Mouse (Mus musculus): ENCODE measurements around the gene Lrrk1. TPM values are rescaled to one million over a fixed set of nuclear protein-coding genes. Genes with fewer than 3 reads are reported as not detected.

The Lrrk1 gene
- total RNA-seq, 1 experiment: 7.4 TPM

GRCm38 (mm10) chr7:66180260-66180659 lies 207.9 kb downstream of the Lrrk1 start:
- Histone ChIP-seq H3K4me3 (ENCODE audit: insufficient read depth in 1 of 2, low read depth in 1 of 2, low read length in 2 of 2, poor library complexity in 1 of 2, severe bottlenecking in 1 of 2) (no peak overlapping the region), H3K9me3 (ENCODE audit: control insufficient read depth, insufficient read depth, low read depth, low read length) (no peaks in the 10 kb centered on the region), H3K27ac (ENCODE audit: insufficient read depth, low read depth, low read length, poor library complexity, severe bottlenecking) (no peak overlapping the region), H3K36me3 (ENCODE audit: control insufficient read depth, insufficient read depth, low read length, poor library complexity, severe bottlenecking) (no peaks in the 10 kb centered on the region), H3K9ac (ENCODE audit: insufficient read depth, low read depth, low read length, poor library complexity, severe bottlenecking) (no peak overlapping the region), H3K4me1 (ENCODE audit: control insufficient read depth in 2 of 2, insufficient read depth in 2 of 2, low read length in 2 of 2, poor library complexity in 1 of 2) (no peaks in the 10 kb centered on the region; a peak in 1 of 4 replicates)
- TF ChIP-seq HCFC1 (IDR thresholded peaks at IDR 0.05; ENCODE audit: borderline replicate concordance, insufficient read depth, low read length) (no peak), CHD2 (IDR thresholded peaks at IDR 0.05; ENCODE audit: low read depth, low read length) (no peak), ZNF384 (IDR thresholded peaks at IDR 0.05; ENCODE audit: low read depth, low read length) (no peak), MAFK (IDR thresholded peaks at IDR 0.05; ENCODE audit: insufficient read depth, low read depth, low read length) (no peak), ZC3H11A (IDR thresholded peaks at IDR 0.05; ENCODE audit: borderline replicate concordance, low read depth, low read length) (no peak)
- no peak for DNase-seq (ENCODE audit: low read depth, low spot score)
- in situ Hi-C loops (cut with MboI; ENCODE audit: low sequenced_read_pairs in 2 of 2, unreplicated experiment in 2 of 2): no loop called here

GRCm38 (mm10) chr7:66179711-66180110 lies 208.4 kb downstream of the Lrrk1 start:
- TF ChIP-seq HCFC1 (IDR thresholded peaks at IDR 0.05; ENCODE audit: borderline replicate concordance, insufficient read depth, low read length) (no peak), ZNF384 (IDR thresholded peaks at IDR 0.05; ENCODE audit: low read depth, low read length) (no peak), ZC3H11A (IDR thresholded peaks at IDR 0.05; ENCODE audit: borderline replicate concordance, low read depth, low read length) (no peak), MAFK (IDR thresholded peaks at IDR 0.05; ENCODE audit: insufficient read depth, low read depth, low read length) (no peak), CHD2 (IDR thresholded peaks at IDR 0.05; ENCODE audit: low read depth, low read length) (no peak)
- no peaks in the 10 kb centered on the region for H3K36me3 ChIP-seq (ENCODE audit: control insufficient read depth, insufficient read depth, low read length, poor library complexity, severe bottlenecking)
- in situ Hi-C loops (cut with MboI; ENCODE audit: low sequenced_read_pairs in 2 of 2, unreplicated experiment in 2 of 2): no loop called here

GRCm38 (mm10) chr7:66179120-66179581 lies 209.0 kb downstream of the Lrrk1 start:
- H3K4me3 ChIP-seq (ENCODE audit: insufficient read depth in 1 of 2, low read depth in 1 of 2, low read length in 2 of 2, poor library complexity in 1 of 2, severe bottlenecking in 1 of 2): no peak overlapping the region
- no peaks in the 10 kb centered on the region for H3K9me3 ChIP-seq (ENCODE audit: control insufficient read depth, insufficient read depth, low read depth, low read length)
- no peak overlapping the region for H3K27ac ChIP-seq (ENCODE audit: insufficient read depth, low read depth, low read length, poor library complexity, severe bottlenecking)
- peaks cover 2% of the 10 kb centered on the region; the same call in 1 of the 2 replicates for H3K36me3 ChIP-seq (ENCODE audit: control insufficient read depth, insufficient read depth, low read length, poor library complexity, severe bottlenecking)
- no peaks in the 10 kb centered on the region; a peak in 1 of 4 replicates for H3K4me1 ChIP-seq (ENCODE audit: control insufficient read depth in 2 of 2, insufficient read depth in 2 of 2, low read length in 2 of 2, poor library complexity in 1 of 2)
- in situ Hi-C loops (cut with MboI; ENCODE audit: low sequenced_read_pairs in 2 of 2, unreplicated experiment in 2 of 2): no loop called here
- no peak overlapping the region for H3K9ac ChIP-seq (ENCODE audit: insufficient read depth, low read depth, low read length, poor library complexity, severe bottlenecking)
- DNase-seq (ENCODE audit: low read depth, low spot score): no peak
- TF ChIP-seq ZNF384 (IDR thresholded peaks at IDR 0.05; ENCODE audit: low read depth, low read length): no peak
- TF ChIP-seq ZC3H11A (IDR thresholded peaks at IDR 0.05; ENCODE audit: borderline replicate concordance, low read depth, low read length): no peak
- no peak for TF ChIP-seq CHD2 (IDR thresholded peaks at IDR 0.05; ENCODE audit: low read depth, low read length)
- no peak for TF ChIP-seq MAFK (IDR thresholded peaks at IDR 0.05; ENCODE audit: insufficient read depth, low read depth, low read length)
- TF ChIP-seq HCFC1 (IDR thresholded peaks at IDR 0.05; ENCODE audit: borderline replicate concordance, insufficient read depth, low read length): no peak

More at GRCm38 (mm10) chr7:66179711-66180110, 208.4 kb downstream of the Lrrk1 start:
- H3K9me3 ChIP-seq (ENCODE audit: control insufficient read depth, insufficient read depth, low read depth, low read length): no peaks in the 10 kb centered on the region
- DNase-seq (ENCODE audit: low read depth, low spot score): no peak
- H3K4me1 ChIP-seq (ENCODE audit: control insufficient read depth in 2 of 2, insufficient read depth in 2 of 2, low read length in 2 of 2, poor library complexity in 1 of 2): no peaks in the 10 kb centered on the region; a peak in 1 of 4 replicates
- H3K4me3 ChIP-seq (ENCODE audit: insufficient read depth in 1 of 2, low read depth in 1 of 2, low read length in 2 of 2, poor library complexity in 1 of 2, severe bottlenecking in 1 of 2): no peak overlapping the region
- no peak overlapping the region for H3K27ac ChIP-seq (ENCODE audit: insufficient read depth, low read depth, low read length, poor library complexity, severe bottlenecking)
- no peak overlapping the region for H3K9ac ChIP-seq (ENCODE audit: insufficient read depth, low read depth, low read length, poor library complexity, severe bottlenecking)

- DNase-seq (ENCODE audit: low read depth, low spot score): no peak
- in situ Hi-C loops (cut with MboI; ENCODE audit: low sequenced_read_pairs in 2 of 2, unreplicated experiment in 2 of 2): no loop called here
- no peak overlapping the region for H3K9ac ChIP-seq (ENCODE audit: insufficient read depth, low read depth, low read length, poor library complexity, severe bottlenecking)
- no peaks in the 10 kb centered on the region for H3K9me3 ChIP-seq (ENCODE audit: control insufficient read depth, insufficient read depth, low read depth, low read length)
- H3K4me1 ChIP-seq (ENCODE audit: control insufficient read depth in 2 of 2, insufficient read depth in 2 of 2, low read length in 2 of 2, poor library complexity in 1 of 2): no peaks in the 10 kb centered on the region; a peak in 1 of 4 replicates
- H3K27ac ChIP-seq (ENCODE audit: insufficient read depth, low read depth, low read length, poor library complexity, severe bottlenecking): no peak overlapping the region
- no peak for TF ChIP-seq HCFC1 (IDR thresholded peaks at IDR 0.05; ENCODE audit: borderline replicate concordance, insufficient read depth, low read length)
- TF ChIP-seq ZNF384 (IDR thresholded peaks at IDR 0.05; ENCODE audit: low read depth, low read length): no peak
- no peak for TF ChIP-seq CHD2 (IDR thresholded peaks at IDR 0.05; ENCODE audit: low read depth, low read length)
- TF ChIP-seq MAFK (IDR thresholded peaks at IDR 0.05; ENCODE audit: insufficient read depth, low read depth, low read length): no peak
- no peak for TF ChIP-seq ZC3H11A (IDR thresholded peaks at IDR 0.05; ENCODE audit: borderline replicate concordance, low read depth, low read length)
- H3K4me3 ChIP-seq (ENCODE audit: insufficient read depth in 1 of 2, low read depth in 1 of 2, low read length in 2 of 2, poor library complexity in 1 of 2, severe bottlenecking in 1 of 2): no peak overlapping the region
- H3K36me3 ChIP-seq (ENCODE audit: control insufficient read depth, insufficient read depth, low read length, poor library complexity, severe bottlenecking): peaks cover 6% of the 10 kb centered on the region; the same call in 1 of the 2 replicates
These were observed 210.0 kb downstream of the Lrrk1 start for GRCm38 (mm10) chr7:66178101-66178500.

Measured in ES-E14 (cell line).